Mouse (Mus musculus): Measurements from ENCODE around the gene Hoxa5.
A peak's percentile ranks its signal among the peaks of the same experiment; 100 is the strongest.

Hoxa5 gene

DNA sequence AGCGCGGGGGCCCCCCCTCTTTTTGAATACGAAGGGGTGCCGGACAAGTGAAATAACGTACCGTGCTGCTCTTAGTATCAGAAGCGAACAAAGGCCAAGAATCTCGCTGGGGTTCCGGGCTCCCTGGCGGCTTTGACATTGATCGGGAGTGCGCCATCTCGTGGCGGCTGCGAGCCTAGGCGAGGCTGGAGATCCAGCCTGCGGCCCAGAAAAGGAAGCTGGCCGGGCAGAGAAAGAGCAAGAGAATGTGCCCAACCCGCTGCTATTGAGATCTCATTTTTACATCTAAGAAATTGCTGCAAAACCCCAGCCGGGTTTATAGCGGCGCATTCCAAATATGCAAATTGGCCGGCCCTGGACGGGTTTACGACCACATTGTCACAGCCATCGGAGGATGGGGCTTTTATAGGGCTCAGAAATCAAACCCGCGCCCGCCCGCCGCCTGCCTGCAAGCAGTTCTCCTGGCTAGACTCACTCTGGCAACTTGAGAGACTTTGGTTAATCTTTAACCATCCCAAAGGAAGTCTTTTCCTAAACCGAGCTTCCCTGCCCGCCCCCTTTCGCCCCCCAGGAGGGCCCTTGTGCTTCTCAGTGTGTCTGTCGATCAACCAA lies 36.1 kb upstream of the Hoxa5 start, which contains the start of gene Hoxa10:
Gene Hoxa10, minus strand, starts transcription at position 466 of the 612 bp plus-strand sequence.
- DNase-seq (ENCODE audit: low spot score): peak; percentile 94

GRCm38 (mm10) chr6:52239625-52240388 lies 35.4 kb upstream of the Hoxa5 start:
- peak; percentile 46 for DNase-seq (ENCODE audit: low spot score)

DNA sequence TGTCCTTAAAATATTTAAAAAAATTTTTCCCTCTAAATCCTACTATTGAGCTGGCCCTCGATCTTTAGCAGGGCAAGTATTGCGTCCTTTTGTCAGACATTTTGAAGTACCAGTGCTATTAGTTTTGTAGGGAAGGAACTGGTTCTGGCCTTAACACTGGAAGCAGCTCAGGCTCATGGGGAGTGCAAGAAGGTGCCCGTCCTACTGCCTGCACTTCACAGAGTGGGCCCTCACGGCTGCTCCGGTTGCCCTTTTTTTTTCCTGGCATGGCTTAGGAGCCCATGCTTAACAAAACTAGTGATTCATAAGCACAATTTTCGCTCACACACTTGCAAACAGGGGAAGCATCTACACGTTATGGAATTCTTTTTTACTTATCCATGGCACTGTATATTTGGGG lies 34.6 kb upstream of the Hoxa5 start:
- DNase-seq (ENCODE audit: low spot score): peak; percentile 12

DNA sequence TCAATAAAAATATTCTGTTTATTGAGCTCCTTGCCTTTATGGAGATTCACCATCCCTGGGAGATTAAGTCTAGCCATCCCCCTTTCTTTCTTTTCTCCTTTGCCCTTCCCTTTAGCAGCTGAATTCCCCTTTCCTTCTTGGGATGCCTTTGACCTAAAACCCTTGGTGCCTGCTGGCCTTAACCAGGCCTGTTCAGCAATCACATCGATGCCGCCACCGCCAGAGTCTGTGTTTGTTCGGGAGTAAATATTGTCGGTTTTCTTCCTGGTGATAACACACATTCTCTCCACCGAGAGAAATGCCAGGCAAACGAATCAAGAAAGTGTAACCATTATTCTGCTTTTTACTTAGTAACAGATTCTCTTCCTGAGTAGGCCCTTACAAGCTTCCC lies 33.8 kb upstream of the Hoxa5 start:
- DNase-seq (ENCODE audit: low spot score): peak; percentile 30

DNA sequence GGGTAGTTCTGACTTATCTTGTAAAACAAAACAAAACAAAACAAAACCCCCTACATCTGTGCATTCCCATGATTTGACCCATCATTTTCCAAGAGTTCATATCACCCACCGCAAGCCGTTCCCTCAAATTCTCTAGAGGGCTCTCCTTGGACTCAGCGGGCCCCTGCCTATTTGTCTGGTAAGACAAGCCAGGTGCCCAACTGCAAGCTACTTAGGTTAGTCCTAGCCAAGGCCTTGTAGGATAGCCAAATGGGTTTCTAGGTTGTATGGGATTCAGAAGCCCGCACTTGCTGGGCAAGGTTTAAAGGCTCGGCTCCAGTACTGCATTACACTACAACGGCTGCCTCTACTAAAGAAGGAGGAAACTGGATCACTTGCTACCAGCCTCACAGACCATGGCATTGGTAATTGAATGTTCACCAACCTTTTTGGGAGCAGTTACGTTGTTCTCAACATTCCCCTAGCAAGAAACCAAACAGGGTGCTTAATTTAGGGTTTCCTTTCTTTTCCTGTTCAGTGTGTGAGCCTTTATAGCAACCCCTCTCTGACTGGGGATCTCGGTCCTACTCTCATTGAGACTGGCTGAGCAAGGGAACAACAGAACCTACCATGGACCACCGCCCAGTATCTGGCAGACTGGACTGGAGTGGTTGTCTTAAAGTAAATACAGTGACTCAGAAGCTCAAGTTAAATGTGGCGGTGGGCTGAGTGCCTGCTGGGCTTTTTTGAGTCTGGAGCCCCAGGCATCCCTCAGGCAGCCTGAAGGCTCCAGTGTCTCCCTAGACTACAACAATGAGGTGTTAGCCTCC lies 33.2 kb upstream of the Hoxa5 start:
- peak; percentile 58 for DNase-seq (ENCODE audit: low spot score)

- DNase-seq (ENCODE audit: low spot score): peak; percentile 29
These were observed 32.4 kb upstream of the Hoxa5 start for GRCm38 (mm10) chr6:52236806-52237205.

- no peak for DNase-seq (ENCODE audit: low spot score)
These were observed 31.5 kb upstream of the Hoxa5 start for GRCm38 (mm10) chr6:52235866-52236265.

GRCm38 (mm10) chr6:52235267-52235666 lies 30.9 kb upstream of the Hoxa5 start:
- DNase-seq (ENCODE audit: low spot score): peak; percentile 8

GRCm38 (mm10) chr6:52234428-52235140 lies 30.2 kb upstream of the Hoxa5 start:
- DNase-seq (ENCODE audit: low spot score): peak; percentile 80

- peak; percentile 90 for DNase-seq (ENCODE audit: low spot score)
These were observed 29.4 kb upstream of the Hoxa5 start for GRCm38 (mm10) chr6:52233546-52234427.

DNA sequence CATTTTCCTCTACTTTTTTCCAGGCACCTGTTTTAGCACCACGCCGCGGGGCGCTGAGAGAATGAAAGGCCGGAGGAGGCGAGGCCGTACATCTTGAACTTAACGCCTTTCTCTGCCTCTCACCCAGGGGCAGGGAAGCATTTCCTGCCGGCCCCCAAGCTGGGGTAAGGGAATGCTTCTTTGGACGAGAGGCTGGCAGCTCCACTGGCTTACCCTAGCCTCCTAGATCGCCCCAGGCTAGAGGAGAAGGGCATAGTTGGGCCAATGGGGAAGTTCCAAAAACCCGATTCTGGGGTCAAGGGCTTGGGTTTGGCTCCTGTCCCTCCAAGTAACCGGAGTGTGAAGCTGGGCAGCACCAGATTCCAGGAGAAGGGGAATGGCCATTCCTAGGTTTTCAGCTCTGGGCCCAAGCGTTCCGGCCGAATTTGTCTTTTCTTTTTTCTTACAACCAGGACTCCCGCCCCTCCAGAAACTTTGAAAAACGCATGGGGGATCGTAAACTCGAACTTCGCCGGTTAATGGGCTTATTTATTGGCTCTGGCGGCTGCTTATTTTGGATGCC lies 28.7 kb upstream of the Hoxa5 start:
- peak; percentile 34 for DNase-seq (ENCODE audit: low spot score)

DNA sequence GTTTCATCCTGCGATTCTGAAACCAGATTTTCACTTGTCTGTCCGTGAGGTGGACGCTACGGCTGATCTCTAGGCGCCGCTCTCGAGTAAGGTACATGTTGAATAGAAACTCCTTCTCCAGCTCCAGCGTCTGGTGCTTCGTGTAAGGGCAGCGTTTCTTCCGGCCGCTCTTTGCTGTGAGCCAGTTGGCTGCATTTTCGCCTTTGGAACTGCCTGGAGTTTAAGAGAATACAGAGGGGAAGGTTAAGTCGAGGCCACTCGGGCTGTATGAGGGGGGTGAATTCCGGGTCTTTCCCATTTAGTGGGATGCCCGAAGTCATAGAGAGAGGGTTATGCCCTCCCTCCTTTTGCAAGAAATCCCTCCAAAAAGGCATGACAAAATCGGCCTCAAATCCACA lies 28.2 kb upstream of the Hoxa5 start:
- peak; percentile 59 for DNase-seq (ENCODE audit: low spot score)

GRCm38 (mm10) chr6:52231885-52232567 lies 27.6 kb upstream of the Hoxa5 start:
- peak; percentile 54 for DNase-seq (ENCODE audit: low spot score)

DNA sequence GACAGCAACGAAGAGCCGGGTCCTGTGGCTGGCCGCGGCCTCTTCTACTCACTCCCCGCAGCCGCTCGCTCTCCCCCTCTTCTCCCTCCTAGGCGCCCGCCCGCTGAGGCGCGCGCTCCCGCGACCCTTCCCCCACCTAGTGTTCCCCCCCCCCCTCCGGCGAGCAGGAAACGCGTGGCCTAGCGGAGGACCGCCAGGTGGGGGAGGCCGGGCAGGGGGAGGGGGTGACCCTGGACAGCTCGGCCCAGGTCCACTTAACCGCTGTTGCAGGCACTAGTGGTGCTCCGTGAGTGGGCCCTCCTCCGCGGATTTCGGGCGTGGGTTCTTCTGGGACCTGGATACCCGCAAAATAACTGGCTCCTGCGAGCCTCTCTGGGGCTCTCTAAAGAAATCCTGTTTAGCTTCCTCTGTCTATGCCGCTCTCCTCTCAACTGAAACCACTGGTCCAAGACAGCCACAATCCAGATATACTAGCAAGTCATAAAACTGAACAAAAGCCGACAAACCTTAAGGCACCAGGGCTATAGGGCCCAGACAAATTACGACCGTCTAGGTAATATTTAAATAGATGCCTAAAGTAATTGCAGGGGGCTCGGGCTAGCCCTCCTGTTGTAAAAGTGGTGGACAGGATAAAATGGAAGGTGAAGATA lies 26.3 kb upstream of the Hoxa5 start, which contains the start of gene Hoxa9:
Gene Hoxa9, minus strand, starts transcription at position 574 of the 650 bp plus-strand sequence.
- peak; percentile 67 for DNase-seq (ENCODE audit: low spot score)

DNA sequence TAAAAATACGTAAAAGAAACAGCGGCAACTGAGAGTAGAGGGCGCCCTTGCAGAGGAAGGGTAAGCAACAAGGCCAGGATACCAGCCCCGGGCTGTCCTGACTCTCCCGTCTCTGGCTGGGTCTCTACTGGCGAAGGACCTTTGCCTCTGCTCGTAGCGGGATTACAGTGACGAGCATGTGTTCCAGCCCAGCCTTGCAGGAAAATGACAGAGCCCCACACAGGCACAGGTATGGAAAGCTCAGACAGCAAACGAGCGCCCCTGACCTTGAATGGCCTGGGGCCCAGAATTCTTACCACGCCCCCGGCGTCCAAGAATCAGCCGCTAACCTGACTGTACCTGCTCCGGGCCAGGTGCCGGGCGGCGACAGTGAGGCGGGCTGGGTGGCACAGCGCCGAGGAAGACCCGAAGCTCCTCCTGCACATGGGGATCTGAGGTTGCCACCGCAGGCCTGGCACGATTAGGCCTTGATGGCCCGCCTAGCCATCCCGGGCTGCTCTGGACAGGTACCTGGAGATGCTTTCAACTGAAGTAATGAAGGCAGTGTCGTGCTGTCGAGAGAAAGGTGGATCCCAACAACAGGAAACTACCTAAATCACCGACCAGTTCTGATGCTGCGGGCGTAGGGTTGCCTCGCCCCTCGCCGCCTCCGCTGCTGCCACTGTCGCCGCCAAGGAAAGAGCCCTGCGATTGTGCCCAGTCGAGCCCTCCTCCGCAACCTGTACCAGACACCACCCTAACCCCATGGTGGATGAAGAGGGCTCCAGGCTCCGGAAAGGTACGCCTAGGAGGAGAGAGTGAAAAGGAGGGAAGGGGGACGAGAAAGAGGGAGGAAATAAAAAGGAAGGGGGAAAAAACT lies 25.4 kb upstream of the Hoxa5 start:
- no peak for DNase-seq (ENCODE audit: low spot score)

GRCm38 (mm10) chr6:52228475-52229465 lies 24.4 kb upstream of the Hoxa5 start:
- DNase-seq (ENCODE audit: low spot score): no peak

All from urinary bladder, postnatal 14 days (tissue).